10 mouse cellular contexts compared by ENCODE assay signal in genomic region chr1:160550636-160551035, GRCm38 (mm10).
"Had no signal": no experiment of that assay in that cellular context is flagged by ENCODE, and none has a peak within 500 bp of the region (broad histone marks: within the 10 kb centered on the region; RNA-seq: fewer than 3 reads in every experiment).

No protein-coding gene starts in this region.

- DNase-seq: kidney, postnatal 10 days; kidney, postnatal 36 days; layer of hippocampus, postnatal 36 days; left cerebral cortex, postnatal 4 days; liver, postnatal 0 days; lung, embryonic 14.5 days; retina, postnatal 1 day; right cerebral cortex, postnatal 25 days; spleen, adult 18-20 months; thymus, postnatal 25 days had no signal
